Mouse (Mus musculus) ES-Bruce4 (cell line): Measurements from ENCODE around the gene Stard9. TPM values are rescaled to one million over a fixed set of nuclear protein-coding genes. Genes with fewer than 3 reads are reported as not detected.
A peak's percentile ranks its signal among the peaks of the same experiment; 100 is the strongest.

Experiments
- H3K27ac ChIP-seq: 2 replicates; pipeline ENCODE4 v1.5.1; 2012; ENCODE audit warnings: low read length, inconsistent platforms; ENCODE audit not compliant: insufficient read depth
- H3K27me3 ChIP-seq: 2 replicates; pipeline ENCODE4 v1.6.1; 2012; ENCODE audit warnings: mild to moderate bottlenecking, low read length, inconsistent platforms; ENCODE audit not compliant: control insufficient read depth, poor library complexity, insufficient read depth, severe bottlenecking
- H3K36me3 ChIP-seq: 2 replicates; pipeline ENCODE4 v1.6.1; 2012; ENCODE audit warnings: inconsistent platforms, mild to moderate bottlenecking, low read length, moderate library complexity; ENCODE audit not compliant: control insufficient read depth, poor library complexity, insufficient read depth, severe bottlenecking
- H3K4me1 ChIP-seq: one replicate; pipeline ENCODE4 v1.8.1; 2011; ENCODE audit warnings: low read length; ENCODE audit not compliant: control insufficient read depth, insufficient read depth
- H3K4me3 ChIP-seq: 2 replicates; pipeline ENCODE4 v1.5.1; 2011; ENCODE audit warnings: low read depth, mild to moderate bottlenecking, low read length
- H3K9ac ChIP-seq: 2 replicates; pipeline ENCODE4 v1.6.1; 2012; ENCODE audit warnings: low read depth, mild to moderate bottlenecking, inconsistent platforms; ENCODE audit not compliant: poor library complexity, severe bottlenecking
- H3K9me3 ChIP-seq: replicated peaks from 2 replicates; pipeline ENCODE4 v1.6.1; 2012; ENCODE audit warnings: mild to moderate bottlenecking, low read length, inconsistent platforms; ENCODE audit not compliant: control insufficient read depth, poor library complexity, insufficient read depth, severe bottlenecking
- CTCF ChIP-seq: IDR thresholded peaks from one replicate; pipeline ENCODE4 v1.8.1; 2011; ENCODE audit warnings: low read depth, low read length
- EP300 ChIP-seq: IDR thresholded peaks from 2 replicates; pipeline ENCODE4 v1.6.1; 2011; ENCODE audit warnings: low read depth, low read length; ENCODE audit not compliant: insufficient read depth
- POLR2A ChIP-seq: IDR thresholded peaks from one replicate; pipeline ENCODE4 v1.8.1; 2011; ENCODE audit warnings: low read length; ENCODE audit not compliant: insufficient read depth
- polyA plus RNA-seq: library from polyadenylated mRNA; stranded (reverse); fragments of >200 nt; gene quantifications from 2 replicates; pipeline ENCODE4 v1.2.4, GENCODE M21; 2011; ENCODE audit warnings: low read depth; ENCODE audit not compliant: missing spikeins, insufficient read depth, insufficient read length

The Stard9 gene
- polyA plus RNA-seq, 1 experiment = 4.0 TPM

- Histone ChIP-seq H3K4me3 (peak within 1 kb of the TSS; percentile 79), H3K27me3 (no peaks in the 10 kb centered on the region), H3K4me1 (no peaks in the 10 kb centered on the region), H3K9ac (peak within 1 kb of the TSS; percentile 34), H3K9me3 (no peaks in the 10 kb centered on the region), H3K27ac (peak within 1 kb of the TSS; percentile 59; the same call in 1 of the 2 replicates), H3K36me3 (peaks cover 9% of the 10 kb centered on the region; the same call in 1 of the 2 replicates)
- TF ChIP-seq POLR2A = peak; percentile 77
- no peak for TF ChIP-seq EP300
Measured at GRCm38 (mm10) chr2:120608830-120609723, 19.8 kb upstream of the Stard9 start, which contains the start of the genes Haus2 and Lrrc57. Gene Haus2 (plus strand): TSS chr2:120609383. Gene Lrrc57 (minus strand): TSS chr2:120609520.

- Histone ChIP-seq H3K9me3 (no peaks in the 10 kb centered on the region), H3K9ac (no peak overlapping the region), H3K36me3 (peaks cover 40% of the 10 kb centered on the region), H3K27me3 (no peaks in the 10 kb centered on the region), H3K27ac (no peak overlapping the region), H3K4me1 (no peaks in the 10 kb centered on the region), H3K4me3 (no peak overlapping the region)
- TF ChIP-seq POLR2A = no peak
- TF ChIP-seq CTCF = no peak
- TF ChIP-seq EP300 = no peak
Measured at GRCm38 (mm10) chr2:120616279-120617163, 12.4 kb upstream of the Stard9 start.

- TF ChIP-seq CTCF (peak; percentile 42), POLR2A (no peak), EP300 (no peak)
- Histone ChIP-seq H3K27ac (no peak overlapping the region), H3K9ac (no peak overlapping the region), H3K27me3 (no peaks in the 10 kb centered on the region; the same call in 1 of the 2 replicates), H3K4me1 (no peaks in the 10 kb centered on the region), H3K9me3 (no peaks in the 10 kb centered on the region), H3K36me3 (peaks cover 28% of the 10 kb centered on the region), H3K4me3 (no peak overlapping the region)
Measured at GRCm38 (mm10) chr2:120619538-120619937, 9.4 kb upstream of the Stard9 start.

GRCm38 (mm10) chr2:120622920-120623319, 6.0 kb upstream of the Stard9 start:
- H3K9ac ChIP-seq = no peak overlapping the region
- H3K4me3 ChIP-seq = no peak overlapping the region
- TF ChIP-seq POLR2A = no peak
- H3K36me3 ChIP-seq = peaks cover 11% of the 10 kb centered on the region
- no peaks in the 10 kb centered on the region for H3K4me1 ChIP-seq
- H3K27ac ChIP-seq = no peak overlapping the region
- no peaks in the 10 kb centered on the region; the same call in 1 of the 2 replicates for H3K27me3 ChIP-seq
- H3K9me3 ChIP-seq = no peaks in the 10 kb centered on the region

GRCm38 (mm10) chr2:120628076-120628865, 650 bp upstream of the Stard9 start:
- no peaks in the 10 kb centered on the region for H3K9me3 ChIP-seq
- H3K9ac ChIP-seq = no peak overlapping the region; the same call in 1 of the 2 replicates
- peaks cover 2% of the 10 kb centered on the region for H3K4me1 ChIP-seq
- TF ChIP-seq CTCF = no peak
- no peak overlapping the region for H3K4me3 ChIP-seq
- H3K27me3 ChIP-seq = no peaks in the 10 kb centered on the region; the same call in 1 of the 2 replicates
- H3K27ac ChIP-seq = no peak overlapping the region
- H3K36me3 ChIP-seq = no peaks in the 10 kb centered on the region
